Mouse (Mus musculus) heart, adult 2 months (tissue): ENCODE data around the gene Oxt.

ENCODE experiments used
- CTCF ChIP-seq: fragments of 200-600 bp; IDR thresholded peaks from 2 replicates; pipeline ENCODE4 v1.8.1; 2022; ENCODE audit warnings: antibody characterized with exemption, mild to moderate bottlenecking, moderate library complexity
- EP300 ChIP-seq: fragments of 200-500 bp; IDR thresholded peaks from 2 replicates; pipeline ENCODE4 v1.6.1; 2011; ENCODE audit warnings: low read depth, low read length, control low read depth; ENCODE audit not compliant: insufficient read depth
- POLR2A ChIP-seq: fragments of 200-500 bp; IDR thresholded peaks from 2 replicates; pipeline ENCODE4 v1.6.1; 2011; ENCODE audit warnings: mild to moderate bottlenecking, low read depth, low read length, control low read depth; ENCODE audit not compliant: insufficient read depth

DNA sequence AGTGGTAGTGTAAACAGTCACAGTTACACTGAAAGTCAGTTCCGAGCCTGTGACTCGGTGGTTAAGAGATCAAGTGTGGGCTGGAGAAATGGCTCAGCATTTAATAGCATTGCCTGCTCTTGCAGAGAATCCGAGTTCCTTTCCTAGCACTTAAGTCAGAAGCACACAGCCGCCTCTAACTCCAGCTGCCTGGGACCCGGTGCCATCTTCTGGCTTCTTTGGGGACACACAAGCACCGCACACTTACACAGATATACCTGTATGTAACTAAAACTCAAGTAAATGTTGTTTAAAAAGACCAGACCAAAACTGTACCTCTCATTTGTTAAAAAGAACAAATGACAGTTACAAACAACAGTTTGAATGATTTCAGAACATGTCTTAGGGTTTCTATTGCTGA lies 47.5 kb upstream of the Oxt start:
- no peak for TF ChIP-seq EP300
- TF ChIP-seq CTCF = 0 out of 2 replicates have a peak, but pooled peaks have one; percentile 16
- no peak for TF ChIP-seq POLR2A
